Mouse (Mus musculus) mammary gland, adult 2 months (tissue): Measurements from ENCODE around the gene Psap. TPM values are rescaled to one million over a fixed set of nuclear protein-coding genes. Genes with fewer than 3 reads are reported as not detected.

ENCODE experiments used
- polyA plus RNA-seq: library from polyadenylated mRNA; depleted of rRNA; stranded (reverse); fragments of >200 nt; gene quantifications from 2 replicates; pipeline ENCODE4 v1.2.3, GENCODE M21; 2012; ENCODE audit warnings: low replicate concordance; rRNA removed

Gene Psap
- 1,793 and 1,868 TPM in 2 replicates for polyA plus RNA-seq

DNA sequence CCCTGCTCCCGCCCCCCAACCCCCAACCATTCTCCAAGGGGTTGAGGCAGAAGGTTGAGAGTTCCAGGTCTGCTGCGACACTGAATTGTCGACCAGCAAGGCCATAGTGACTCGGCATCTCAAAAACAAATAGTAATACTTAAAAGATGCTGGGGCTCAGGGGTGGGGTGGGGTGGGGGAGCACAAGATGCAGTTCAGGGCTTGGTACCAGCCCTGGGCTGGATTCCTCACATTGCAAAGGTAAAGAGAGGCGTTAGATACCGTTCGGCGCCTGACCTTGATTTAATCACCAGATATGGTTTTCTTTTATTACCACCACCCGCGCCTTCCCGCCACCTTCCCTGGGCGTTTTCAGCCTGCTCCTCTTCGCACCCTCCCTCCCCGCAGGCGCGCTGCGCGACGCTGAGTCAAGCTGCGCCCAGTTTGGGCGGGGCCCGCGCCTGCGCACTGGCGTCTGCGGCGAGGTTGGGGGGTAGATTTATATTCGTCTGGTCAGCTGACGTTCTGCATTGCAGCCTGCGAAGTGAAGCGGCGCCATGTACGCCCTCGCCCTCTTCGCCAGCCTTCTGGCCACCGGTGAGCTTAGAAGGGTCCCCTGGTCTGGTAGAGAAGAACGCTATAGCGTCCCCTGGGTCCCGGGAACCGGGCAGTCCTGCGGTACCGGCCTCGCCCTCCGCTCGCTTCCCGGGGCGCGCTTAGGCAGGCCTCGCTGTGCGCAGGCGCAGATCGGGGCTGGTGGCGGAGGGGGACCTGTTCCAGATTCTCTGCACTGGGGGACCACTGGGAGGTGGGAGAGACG lies at the start of gene Psap:
Gene Psap (plus strand): TSS at position 421 of the 799 bp plus-strand sequence.

DNA sequence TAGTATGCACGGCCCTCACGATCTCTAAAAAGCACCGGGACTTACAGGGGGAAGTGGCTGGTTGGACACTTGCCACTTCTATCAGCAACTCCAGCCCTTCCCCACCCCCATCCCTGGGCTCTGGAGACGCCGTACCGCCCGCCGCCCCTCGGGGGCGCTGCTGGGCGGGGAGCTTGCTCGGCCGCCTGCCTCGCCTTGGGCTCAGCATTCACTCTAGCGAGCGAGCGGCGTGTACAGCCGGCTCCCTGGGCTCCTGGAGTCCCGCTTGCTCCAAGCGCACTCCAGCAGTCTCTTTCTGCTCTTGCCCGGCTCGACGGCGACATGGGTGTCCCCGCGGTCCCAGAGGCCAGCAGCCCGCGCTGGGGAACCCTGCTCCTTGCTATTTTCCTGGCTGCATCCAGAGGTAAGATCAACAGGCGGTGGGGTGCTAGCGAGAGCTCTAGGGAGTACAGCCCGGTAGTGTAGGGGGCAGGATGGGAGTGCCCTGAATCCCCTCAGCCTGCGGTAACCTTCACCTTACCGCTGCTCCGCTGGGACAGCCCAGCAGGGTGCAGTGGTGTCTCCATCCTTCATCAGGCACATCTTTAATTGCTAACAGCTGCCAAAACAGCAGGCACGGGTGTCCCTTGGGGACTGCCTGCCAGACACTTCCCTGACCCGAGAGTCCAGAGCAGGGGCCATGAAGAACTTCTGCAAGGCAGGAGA lies 69.4 kb downstream of the Psap start, which contains the start of gene Vsir:
Gene Vsir (plus strand): TSS at position 151 of the 705 bp plus-strand sequence.

Other genes starting within 250 kb of the Psap start
- 7.8 and 8.0 TPM in 2 replicates for gene Spock2, start 171.4 kb upstream of the Psap start, polyA plus RNA-seq
- gene Chst3, start 58.4 kb upstream of the Psap start, polyA plus RNA-seq: 12.2 and 42.3 TPM in 2 replicates
- 164 and 190 TPM in 2 replicates for gene Vsir, start 69.2 kb downstream of the Psap start, polyA plus RNA-seq
- gene Gm17455, start 122.1 kb downstream of the Psap start, polyA plus RNA-seq: 1.3 and 1.7 TPM in 2 replicates